In the genomic region with DNA sequence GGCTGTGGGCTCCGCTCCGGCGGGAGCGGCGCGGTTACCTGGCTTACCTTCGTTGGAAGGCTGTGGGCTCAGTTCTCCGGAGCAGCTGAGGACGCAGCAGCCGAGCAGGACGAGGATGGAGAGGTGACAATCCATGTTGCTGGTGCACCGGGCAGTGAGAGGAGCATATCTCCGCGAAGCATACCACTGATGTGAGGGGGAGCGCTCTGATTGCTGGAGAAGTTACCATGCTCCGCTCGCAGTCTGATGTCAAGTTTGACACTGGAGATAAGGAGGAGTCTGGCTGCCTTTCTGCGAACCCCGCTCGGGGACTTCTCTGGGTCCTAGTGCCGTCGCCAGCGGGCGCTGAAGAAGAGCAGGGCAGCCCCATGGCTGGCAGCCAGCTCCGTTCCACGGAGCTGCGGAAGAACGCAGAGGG, we compare ENCODE assay signal across 8 mouse cellular contexts. TPM values are rescaled to one million over a fixed set of nuclear protein-coding genes. Genes with fewer than 3 reads are reported as not detected.
DNase-seq lines count a peak whose midpoint lies in the region; ATAC-seq and TF ChIP-seq lines count a peak whose summit lies in the region.

A gene (minus strand): TSS at position 263 of the 418 bp plus-strand sequence.

- H3K27me3 ChIP-seq in hindbrain, embryonic 10.5 days (ENCODE audit: insufficient read depth, poor library complexity, severe bottlenecking), result peaks cover 42% of the 10 kb centered on the region
- H3K27me3 ChIP-seq in neural tube, embryonic 15.5 days (replicated peaks), result no peaks in the 10 kb centered on the region

- under 1% methylated on average over 28 of the region's 28 CpGs for WGBS in hindbrain, embryonic 10.5 days
- WGBS in lung, adult 2 months, result 1% methylated on average over 28 of the region's 28 CpGs
- WGBS in neural tube, embryonic 15.5 days, result 0% methylated on average over 28 of the region's 28 CpGs

- H3K27ac ChIP-seq in hindbrain, embryonic 10.5 days, result peak within 1 kb of the TSS; percentile 79
- H3K27ac ChIP-seq in neural tube, embryonic 15.5 days (replicated peaks), result peak within 1 kb of the TSS; percentile 74

- H3K4me3 ChIP-seq in hindbrain, embryonic 10.5 days, result peak within 1 kb of the TSS; percentile 67
- peak within 1 kb of the TSS; percentile 80 for H3K4me3 ChIP-seq in lung, adult 2 months (replicated peaks; ENCODE audit: extremely low read depth, low read depth, low read length)
- H3K4me3 ChIP-seq in neural tube, embryonic 15.5 days (replicated peaks), result peak within 1 kb of the TSS; percentile 69

- ATAC-seq in neural tube, embryonic 15.5 days (ENCODE audit: low FRiP score), result peak; percentile 90

- H3K36me3 ChIP-seq in hindbrain, embryonic 10.5 days, result no peaks in the 10 kb centered on the region
- no peaks in the 10 kb centered on the region for H3K36me3 ChIP-seq in neural tube, embryonic 15.5 days

- H3K9ac ChIP-seq in neural tube, embryonic 15.5 days (replicated peaks), result peak within 1 kb of the TSS; percentile 58

- no peak for TF ChIP-seq CTCF in lung, adult 2 months (IDR thresholded peaks at IDR 0.05; ENCODE audit: insufficient read depth, low read length)

- H3K9me3 ChIP-seq in hindbrain, embryonic 10.5 days, result no peaks in the 10 kb centered on the region
- no peaks in the 10 kb centered on the region for H3K9me3 ChIP-seq in neural tube, embryonic 15.5 days (replicated peaks)

- peak within 1 kb of the TSS; percentile 86 for H3K4me2 ChIP-seq in neural tube, embryonic 15.5 days

- peak; percentile 3 for DNase-seq in T-cell, adult 2 months (ENCODE audit: low spot score)
- peak; percentile 91 to 95 for DNase-seq in cerebellum, postnatal 10 days
- peak; percentile 66 to 75 for DNase-seq in frontal cortex, postnatal 14 days (ENCODE audit: low spot score in 2 of 2)
- peak; percentile 89 for DNase-seq in hindbrain, embryonic 10.5 days (ENCODE audit: low spot score)
- DNase-seq in layer of hippocampus, adult 9-11 months, result peak; percentile 77
- DNase-seq in lung, adult 2 months, result peak; percentile 29
- peak; percentile 57 for DNase-seq in thymus, postnatal 4 days

- H3K4me1 ChIP-seq in hindbrain, embryonic 10.5 days (replicated peaks), result peaks cover 12% of the 10 kb centered on the region; the same call in 1 of the 2 replicates
- no peaks in the 10 kb centered on the region for H3K4me1 ChIP-seq in lung, adult 2 months (ENCODE audit: control insufficient read depth, insufficient read depth, low read length)
- H3K4me1 ChIP-seq in neural tube, embryonic 15.5 days, result no peaks in the 10 kb centered on the region

- no peak for TF ChIP-seq POLR2A in lung, adult 2 months (IDR thresholded peaks at IDR 0.05; ENCODE audit: borderline replicate concordance, extremely low read depth, low read depth, low read length)

RNA-seq across cellular contexts. Expression of the gene that starts here (rescaled TPM):
- polyA plus RNA-seq in hindbrain, embryonic 10.5 days (2016; fragmentation: Nextera tagmentation; extraction: Ambion mirVana), result 12.9 and 38.4 TPM in 2 replicates
- polyA plus RNA-seq in lung, adult 2 months (2012; rRNA removed), result 3.3 and 5.4 TPM in 2 replicates
- 13.6 and 14.0 TPM in 2 replicates for polyA plus RNA-seq in neural tube, embryonic 15.5 days (2015; fragmentation: Nextera tagmentation; extraction: Ambion mirVana)

Comparison
In these comparisons a context has a peak if more than half of its experiments do, and no peak if none do; other contexts are left out.
1. Peak in every context shown above with its lines: DNase-seq, ATAC-seq, H3K4me3 ChIP-seq and H3K27ac ChIP-seq.
2. DNase-seq: peak in every context shown above with its lines; median percentile 93 in cerebellum, postnatal 10 days; 89 in hindbrain, embryonic 10.5 days; 77 in layer of hippocampus, adult 9-11 months; 70 in frontal cortex, postnatal 14 days; 57 in thymus, postnatal 4 days; 29 in lung, adult 2 months; 3 in T-cell, adult 2 months.